Mouse (Mus musculus): Measurements from ENCODE around the gene Mapre3. TPM values are rescaled to one million over a fixed set of nuclear protein-coding genes. Genes with fewer than 3 reads are reported as not detected.

Gene Mapre3
- total and polyA plus RNA-seq, 3 experiments, result 0.28 to 2.3 (median 1.6) TPM

- Histone ChIP-seq H3K4me2 (ENCODE audit: insufficient read depth, low read depth, poor library complexity, severe bottlenecking) (no peak within 1 kb of the TSS), H3K36me3 (replicated peaks in 1 of 2; ENCODE audit: control insufficient read depth in 1 of 2, insufficient read depth in 1 of 2, low read length in 1 of 2) (no peaks in the 10 kb centered on the region), H3K4me3 (replicated peaks in 1 of 3; ENCODE audit: low read depth in 2 of 3, low read length in 2 of 3, poor library complexity in 1 of 3) (no peak within 1 kb of the TSS), H3K9me3 (replicated peaks; ENCODE audit: low read length) (no peaks in the 10 kb centered on the region), H3K27ac (ENCODE audit: insufficient read depth, low read depth) (no peak within 1 kb of the TSS), H3K4me1 (ENCODE audit: control insufficient read depth in 1 of 2, insufficient read depth in 2 of 2) (peaks cover 4 to 22% of the 10 kb centered on the region in 2 experiments), H3K9ac (ENCODE audit: insufficient read depth, low read depth) (no peak within 1 kb of the TSS), H3K79me2 (replicated peaks; ENCODE audit: control insufficient read depth, extremely low read depth, insufficient read depth, poor library complexity, severe bottlenecking) (no peaks in the 10 kb centered on the region), H3K27me3 (replicated peaks) (peaks cover 25% of the 10 kb centered on the region)
- DNase-seq (ENCODE audit: extremely low read depth), result no peak
- in situ Hi-C loops (cut with MboI; ENCODE audit: low pct_ligation_motif_present, low pct_unique_long_range_greater_than_20kb, low sequenced_read_pairs), result no loop called here
- TF ChIP-seq CHD2 (IDR thresholded peaks at IDR 0.05; ENCODE audit: low read length) (no peak), SMC3 (IDR thresholded peaks at IDR 0.05; ENCODE audit: low read depth, low read length) (no peak), ZNF384 (IDR thresholded peaks at IDR 0.05; ENCODE audit: low read depth, low read length) (no peak), POLR2AphosphoS2 (IDR thresholded peaks at IDR 0.05; ENCODE audit: low read depth, low read length) (no peak), UBTF (IDR thresholded peaks at IDR 0.05; ENCODE audit: low read depth, low read length) (no peak)
- dilution Hi-C loops (cut with MboI; ENCODE audit: extremely low pct_ligation_motif_present, extremely low pct_unique_long_range_greater_than_20kb, low sequenced_read_pairs), result no loop called here
These were observed 98.8 kb downstream of the Mapre3 start, which contains the start of gene Emilin1 for GRCm38 (mm10) chr5:30913060-30913841. Emilin1 (plus strand) TSS chr5:30913402.

GRCm38 (mm10) chr5:30914101-30914635 is 99.7 kb downstream of the Mapre3 start:
- Histone ChIP-seq H3K4me1 (ENCODE audit: control insufficient read depth in 1 of 2, insufficient read depth in 2 of 2) (peaks cover 4 to 19% of the 10 kb centered on the region in 2 experiments), H3K4me3 (replicated peaks in 1 of 3; ENCODE audit: low read depth in 2 of 3, low read length in 2 of 3, poor library complexity in 1 of 3) (no peak overlapping the region), H3K9ac (ENCODE audit: insufficient read depth, low read depth) (no peak overlapping the region), H3K4me2 (ENCODE audit: insufficient read depth, low read depth, poor library complexity, severe bottlenecking) (no peak overlapping the region), H3K36me3 (replicated peaks in 1 of 2; ENCODE audit: control insufficient read depth in 1 of 2, insufficient read depth in 1 of 2, low read length in 1 of 2) (no peaks in the 10 kb centered on the region), H3K27ac (ENCODE audit: insufficient read depth, low read depth) (no peak overlapping the region), H3K27me3 (replicated peaks) (peaks cover 34% of the 10 kb centered on the region), H3K9me3 (replicated peaks; ENCODE audit: low read length) (no peaks in the 10 kb centered on the region), H3K79me2 (replicated peaks; ENCODE audit: control insufficient read depth, extremely low read depth, insufficient read depth, poor library complexity, severe bottlenecking) (no peaks in the 10 kb centered on the region)
- no peak for TF ChIP-seq MEF2A (IDR thresholded peaks at IDR 0.05; ENCODE audit: borderline replicate concordance, low read depth, low read length)
- no peak for TF ChIP-seq TCF12 (IDR thresholded peaks at IDR 0.05; ENCODE audit: low read depth, low read length)
- in situ Hi-C loops (cut with MboI; ENCODE audit: low pct_ligation_motif_present, low pct_unique_long_range_greater_than_20kb, low sequenced_read_pairs), result no loop called here
- dilution Hi-C loops (cut with MboI; ENCODE audit: extremely low pct_ligation_motif_present, extremely low pct_unique_long_range_greater_than_20kb, low sequenced_read_pairs), result no loop called here
- DNase-seq (ENCODE audit: extremely low read depth), result no peak

- no peak for DNase-seq (ENCODE audit: extremely low read depth)
- Histone ChIP-seq H3K27me3 (replicated peaks) (peaks cover 39% of the 10 kb centered on the region), H3K9ac (ENCODE audit: insufficient read depth, low read depth) (no peak overlapping the region), H3K79me2 (replicated peaks; ENCODE audit: control insufficient read depth, extremely low read depth, insufficient read depth, poor library complexity, severe bottlenecking) (no peaks in the 10 kb centered on the region), H3K4me3 (replicated peaks in 1 of 3; ENCODE audit: low read depth in 2 of 3, low read length in 2 of 3, poor library complexity in 1 of 3) (no peak overlapping the region), H3K36me3 (replicated peaks in 1 of 2; ENCODE audit: control insufficient read depth in 1 of 2, insufficient read depth in 1 of 2, low read length in 1 of 2) (no peaks in the 10 kb centered on the region), H3K4me1 (ENCODE audit: control insufficient read depth in 1 of 2, insufficient read depth in 2 of 2) (peaks cover 4 to 19% of the 10 kb centered on the region in 2 experiments), H3K27ac (ENCODE audit: insufficient read depth, low read depth) (no peak overlapping the region), H3K4me2 (ENCODE audit: insufficient read depth, low read depth, poor library complexity, severe bottlenecking) (no peak overlapping the region), H3K9me3 (replicated peaks; ENCODE audit: low read length) (no peaks in the 10 kb centered on the region)
- in situ Hi-C loops (cut with MboI; ENCODE audit: low pct_ligation_motif_present, low pct_unique_long_range_greater_than_20kb, low sequenced_read_pairs) (no loop called here), dilution Hi-C loops (cut with MboI; ENCODE audit: extremely low pct_ligation_motif_present, extremely low pct_unique_long_range_greater_than_20kb, low sequenced_read_pairs) (no loop called here)
- TF ChIP-seq POLR2A (IDR thresholded peaks at IDR 0.05; ENCODE audit: low read depth, low read length) (no peak), BHLHE40 (IDR thresholded peaks at IDR 0.05; ENCODE audit: low read depth, low read length) (no peak), KAT2A (IDR thresholded peaks at IDR 0.05; ENCODE audit: insufficient replicate concordance, low read length) (no peak), ZC3H11A (IDR thresholded peaks at IDR 0.05; ENCODE audit: low read depth, low read length) (no peak), MAFK (IDR thresholded peaks at IDR 0.05; ENCODE audit: insufficient replicate concordance, low read length) (no peak), NELFE (IDR thresholded peaks at IDR 0.05; ENCODE audit: low read depth, low read length) (no peak), JUND (conservative IDR thresholded peaks at IDR 0.05; ENCODE audit: low read depth, low read length) (no peak), MYC (IDR thresholded peaks at IDR 0.05; ENCODE audit: low read depth, low read length) (no peak), SIN3A (IDR thresholded peaks at IDR 0.05; ENCODE audit: low read length) (no peak), UBTF (IDR thresholded peaks at IDR 0.05; ENCODE audit: low read depth, low read length) (no peak), USF2 (conservative IDR thresholded peaks at IDR 0.05; ENCODE audit: low read depth, low read length) (no peak), CHD1 (IDR thresholded peaks at IDR 0.05; ENCODE audit: low read depth, low read length) (no peak), SMC3 (IDR thresholded peaks at IDR 0.05; ENCODE audit: low read depth, low read length) (no peak), CHD2 (IDR thresholded peaks at IDR 0.05; ENCODE audit: low read length) (no peak), HCFC1 (IDR thresholded peaks at IDR 0.05; ENCODE audit: low read depth, low read length) (no peak)
These were observed 100.4 kb downstream of the Mapre3 start for GRCm38 (mm10) chr5:30914849-30915248.

Data from CH12.LX (cell line).